Mouse (Mus musculus) liver, adult 2 months (tissue): ENCODE data around the gene Ercc6l.

Experiments
- CTCF ChIP-seq: fragments of 200-500 bp; IDR thresholded peaks from 2 replicates; pipeline ENCODE4 v1.5.1; 2011; ENCODE audit warnings: low read depth, low read length, control low read depth
- POLR2A ChIP-seq: fragments of 200-500 bp; IDR thresholded peaks from 2 replicates; pipeline ENCODE4 v1.6.1; 2011; ENCODE audit warnings: low read length, control low read depth; ENCODE audit not compliant: insufficient read depth; ENCODE audit errors: extremely low read depth

DNA sequence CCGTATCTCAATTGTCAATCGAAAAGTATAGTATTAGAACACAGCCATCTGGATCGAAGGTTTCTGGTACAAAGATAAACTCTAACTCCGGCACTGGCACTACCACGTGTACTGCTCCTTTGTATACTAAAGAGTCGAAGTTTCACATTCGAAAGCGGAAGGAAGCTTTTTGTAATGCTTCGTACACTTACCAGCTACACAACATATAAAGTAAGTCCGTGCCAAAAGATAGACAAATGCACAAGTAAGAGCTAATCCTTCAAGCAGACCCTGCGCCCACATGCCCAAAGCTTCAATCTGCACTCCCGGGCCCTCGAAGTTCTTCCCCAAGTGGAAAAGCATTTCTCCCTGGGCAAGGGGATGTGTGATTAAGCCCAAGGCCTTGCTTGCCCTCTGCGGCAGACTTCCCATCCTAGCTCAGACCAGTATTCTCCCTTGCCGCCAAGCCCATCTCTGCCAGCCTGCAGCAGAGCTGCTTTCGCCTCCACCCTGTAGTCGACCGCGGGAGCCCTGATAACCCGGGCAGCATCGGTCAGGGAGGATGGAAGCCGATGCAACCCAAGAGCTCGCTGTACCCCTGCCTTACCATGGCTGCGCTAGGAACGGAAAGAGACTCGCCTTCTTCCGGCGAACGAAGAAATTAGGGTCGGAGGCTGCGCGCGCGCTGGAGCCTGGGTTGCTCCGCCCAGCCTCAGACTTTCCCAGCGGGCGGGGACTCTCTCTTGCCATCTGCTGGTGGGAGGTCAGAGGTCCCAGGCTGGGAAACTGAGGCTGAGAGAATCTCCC is 32.0 kb upstream of the Ercc6l start, which contains the start of gene Rps4x:
- peak; percentile 71 for TF ChIP-seq CTCF
- peak; percentile 81 for TF ChIP-seq POLR2A
